Mouse (Mus musculus) adipocyte (in vitro differentiated cells): ENCODE results near the gene Med27.
A peak's percentile ranks its signal among the peaks of the same experiment; 100 is the strongest.

ENCODE experiments used
- DNase-seq: peaks from one replicate; pipeline ENCODE4 v3.0.0-alpha.2; 2016; ENCODE audit warnings: low spot score

The Med27 gene

DNA sequence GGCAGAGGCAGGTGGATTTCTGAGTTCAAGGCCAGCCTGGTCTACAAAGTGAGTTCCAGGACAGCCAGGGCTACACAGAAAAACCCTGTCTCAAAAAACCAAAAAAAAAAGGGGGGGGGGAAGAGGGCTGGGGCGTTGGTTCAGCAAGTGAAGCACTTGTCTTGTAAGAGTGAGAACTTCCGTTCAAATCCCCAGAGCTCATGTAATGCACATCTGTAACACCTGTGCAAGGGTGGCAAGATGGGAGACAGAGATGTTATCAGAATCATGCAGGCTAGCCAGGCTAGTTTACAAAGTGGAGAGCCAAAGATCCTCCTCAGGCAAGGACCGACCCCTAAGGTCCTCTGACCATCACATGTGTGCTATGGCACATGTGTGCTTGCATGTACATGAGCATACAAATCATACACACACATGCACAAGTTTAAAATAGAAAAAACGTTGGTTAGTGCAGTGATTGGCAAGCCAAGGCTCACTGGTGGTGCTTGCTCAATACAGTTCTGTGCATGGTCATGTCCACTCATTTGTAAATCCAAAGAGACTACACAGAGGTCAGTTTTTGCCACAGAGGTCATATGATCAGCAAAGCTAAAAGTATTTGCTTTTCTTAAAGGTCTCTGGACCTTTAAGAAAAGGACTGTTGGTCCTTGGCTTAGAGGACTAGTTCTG, 91.4 kb downstream of the Med27 start:
- peak; percentile 24 for DNase-seq

DNA sequence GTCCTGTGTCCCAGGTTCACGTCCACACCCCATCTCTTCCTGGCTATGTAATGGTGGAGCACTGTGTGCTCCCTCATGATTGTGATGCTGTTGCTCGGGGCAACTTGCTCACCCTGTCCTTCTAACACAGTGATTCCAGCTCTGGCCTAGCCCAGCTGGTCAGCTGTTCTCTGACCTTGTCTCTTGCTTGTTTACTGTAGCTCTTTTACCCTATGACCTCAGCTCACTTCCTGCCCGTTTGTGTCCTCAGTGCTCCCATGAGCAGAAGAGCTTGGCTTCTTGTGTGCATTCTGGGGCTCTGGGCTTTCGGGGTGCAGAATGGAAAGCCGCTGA, 91.9 kb downstream of the Med27 start:
- no peak for DNase-seq

DNA sequence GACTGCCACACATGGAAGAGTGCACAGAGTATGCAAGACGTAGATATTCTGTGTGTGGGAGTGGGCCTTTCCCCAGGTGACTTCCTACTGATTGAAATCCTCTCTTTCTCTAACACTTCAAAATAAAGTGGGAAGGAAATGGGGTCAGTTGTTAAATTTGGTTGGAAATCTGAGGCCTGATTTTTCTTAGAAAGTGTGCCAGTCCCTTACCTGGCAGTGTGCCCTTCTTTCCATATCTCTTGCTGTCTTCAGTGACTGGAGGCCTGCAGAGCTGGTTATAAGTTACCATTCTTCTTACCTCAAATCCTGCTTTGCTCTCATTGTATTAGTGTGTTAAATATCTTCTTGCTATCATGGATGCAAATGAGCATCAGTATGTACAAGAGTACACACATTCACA, 92.4 kb downstream of the Med27 start:
- no peak for DNase-seq

DNA sequence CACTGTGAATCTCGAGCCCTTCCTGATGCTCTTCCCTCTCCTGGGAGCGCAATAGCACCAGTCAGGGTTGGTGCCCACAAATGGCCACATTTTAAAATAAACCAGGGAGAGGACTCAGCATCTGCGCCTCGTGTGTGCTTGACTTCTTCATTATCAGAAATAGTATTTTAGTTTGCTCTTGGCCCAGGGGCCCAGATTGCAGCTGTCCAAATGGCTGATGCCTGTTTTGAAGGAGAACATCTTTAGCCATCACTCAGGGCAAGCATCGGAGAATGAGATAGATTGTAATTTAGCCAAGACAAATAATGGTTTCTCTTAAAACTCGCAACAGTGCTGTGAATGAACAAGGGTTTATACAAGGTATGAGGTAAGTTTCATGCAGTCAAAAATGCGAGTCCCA, 92.8 kb downstream of the Med27 start:
- DNase-seq: no peak

DNA sequence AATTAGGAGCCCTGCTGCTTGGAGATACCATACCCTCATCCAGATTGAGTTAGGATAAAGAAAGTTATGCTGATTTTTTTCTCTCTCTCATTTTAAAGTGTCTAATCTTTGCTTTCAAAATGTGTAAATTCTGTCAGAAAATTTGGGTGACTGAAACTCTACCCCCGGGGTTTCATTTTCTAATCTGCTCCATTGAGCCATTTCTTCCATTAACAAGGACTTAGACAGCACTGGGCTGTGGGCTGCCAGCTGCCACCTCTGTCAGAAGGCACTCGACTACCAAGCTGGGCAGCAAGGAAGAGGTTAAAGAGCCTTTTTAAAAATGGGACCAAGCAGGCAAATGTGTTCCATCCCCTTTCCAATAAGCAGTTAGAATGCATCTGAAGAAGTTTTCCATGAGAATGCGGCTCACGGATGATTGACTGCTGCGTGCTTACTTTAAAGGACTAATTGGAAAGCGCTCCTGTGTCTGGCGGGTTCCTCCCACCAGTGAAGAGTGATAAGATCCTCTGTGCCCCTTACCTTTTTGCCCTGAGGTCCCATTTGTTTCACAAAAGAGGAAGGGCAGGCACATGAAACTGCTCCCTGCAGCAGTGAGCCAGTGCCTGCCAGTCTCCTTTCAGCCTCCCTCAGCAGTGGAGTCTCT, 93.4 kb downstream of the Med27 start:
- no peak for DNase-seq

DNA sequence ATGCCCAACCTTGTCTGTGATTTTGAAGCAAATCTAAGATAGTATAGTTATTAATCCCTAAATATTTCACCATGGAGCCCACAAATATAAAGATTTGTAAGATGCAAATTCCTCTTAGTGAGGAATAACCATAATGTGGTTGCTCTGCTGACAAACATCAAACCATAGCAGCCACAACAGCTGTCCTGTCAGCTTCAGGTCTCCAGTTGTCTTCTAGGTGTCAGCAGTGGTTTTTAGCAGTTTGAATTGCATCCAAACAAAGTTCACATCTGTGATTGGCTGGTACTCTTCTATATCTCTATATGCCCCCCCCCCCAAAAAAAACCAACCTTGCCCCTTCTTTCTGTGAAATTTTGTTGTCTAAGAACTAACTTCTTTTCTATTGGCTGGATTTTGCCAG, 95.7 kb downstream of the Med27 start:
- no peak for DNase-seq

DNA sequence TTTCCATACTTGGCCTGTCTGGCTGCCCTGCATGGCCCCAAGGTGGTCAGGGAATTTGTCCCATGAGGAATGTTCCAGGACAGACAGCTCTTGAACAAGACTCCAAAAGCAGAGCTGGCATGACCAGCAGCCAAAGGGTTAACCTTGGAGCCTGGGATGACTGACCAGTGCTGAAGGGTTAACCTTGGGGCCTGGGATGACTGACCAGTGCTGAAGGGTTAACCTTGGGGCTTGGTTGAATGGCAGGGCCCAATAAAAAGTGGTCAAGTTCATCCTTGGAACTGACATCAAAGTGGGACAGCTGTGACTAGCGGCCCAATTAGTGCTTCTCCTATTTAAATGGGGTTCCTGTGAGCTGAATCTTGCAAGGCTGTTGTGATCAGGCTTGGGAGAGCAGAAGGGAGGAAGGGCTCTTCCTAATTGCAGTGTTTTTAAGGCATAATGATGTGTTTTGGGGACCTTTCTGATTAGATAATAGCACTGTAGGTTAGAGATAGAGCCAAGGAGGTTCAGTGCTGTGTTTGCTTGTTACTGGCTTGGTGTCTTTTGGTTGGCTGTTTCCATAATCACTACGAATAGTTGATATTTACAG, 97.1 kb downstream of the Med27 start:
- DNase-seq: no peak

DNA sequence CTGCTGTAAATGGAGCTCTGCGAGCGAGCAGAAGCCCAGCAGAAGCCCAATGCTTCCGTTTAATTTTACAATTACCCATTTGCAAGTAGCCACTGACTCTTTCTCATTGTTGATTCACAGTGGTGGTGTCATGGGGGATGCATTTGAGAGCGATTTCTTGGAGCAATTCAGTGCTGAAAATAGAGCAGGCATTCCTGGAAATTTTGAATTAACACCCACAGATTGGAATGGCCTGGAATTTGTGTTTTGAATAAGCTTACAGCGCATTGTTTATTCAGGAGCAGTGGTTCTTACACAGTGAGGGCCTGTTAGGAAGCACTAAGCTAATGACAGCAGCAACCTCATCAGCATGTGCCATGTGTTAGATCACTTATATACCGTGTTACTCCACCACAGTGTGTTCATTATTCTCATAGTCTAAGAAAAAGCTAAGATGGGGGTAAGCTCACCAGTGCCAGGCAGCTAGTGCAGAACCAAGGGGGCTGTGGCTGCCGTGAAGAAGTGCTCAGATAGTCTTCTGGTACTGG, 101.9 kb downstream of the Med27 start:
- no peak for DNase-seq

DNA sequence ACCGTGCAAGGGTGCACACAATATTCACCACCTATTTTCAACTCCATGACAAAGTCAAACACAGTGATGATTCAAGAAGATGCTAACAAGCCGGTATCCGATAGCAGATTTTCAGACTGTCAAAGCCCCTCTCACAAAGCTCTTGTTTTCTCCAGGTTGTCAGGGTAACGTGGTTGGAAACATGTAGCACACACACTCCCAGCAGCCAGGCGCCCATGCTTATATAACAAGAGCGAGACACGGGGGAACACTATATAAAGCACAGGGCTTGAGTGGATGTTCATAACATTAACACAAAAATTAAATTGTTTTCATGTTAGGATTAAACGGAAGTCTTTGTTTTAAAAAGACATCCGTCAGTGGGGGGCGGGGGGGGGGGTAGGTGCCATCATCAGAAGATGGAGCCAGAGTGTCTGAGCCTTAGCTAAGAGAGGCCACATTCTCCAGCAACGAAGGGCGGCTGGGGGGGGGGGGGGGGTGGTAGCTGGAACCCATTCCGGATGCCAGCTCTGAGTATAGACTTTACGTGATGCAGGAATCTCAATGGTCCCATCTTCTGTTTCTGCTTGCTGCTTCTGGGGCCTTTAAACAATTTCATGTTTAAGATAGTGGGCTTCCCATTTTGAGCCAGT, 104.9 kb downstream of the Med27 start:
- no peak for DNase-seq

DNA sequence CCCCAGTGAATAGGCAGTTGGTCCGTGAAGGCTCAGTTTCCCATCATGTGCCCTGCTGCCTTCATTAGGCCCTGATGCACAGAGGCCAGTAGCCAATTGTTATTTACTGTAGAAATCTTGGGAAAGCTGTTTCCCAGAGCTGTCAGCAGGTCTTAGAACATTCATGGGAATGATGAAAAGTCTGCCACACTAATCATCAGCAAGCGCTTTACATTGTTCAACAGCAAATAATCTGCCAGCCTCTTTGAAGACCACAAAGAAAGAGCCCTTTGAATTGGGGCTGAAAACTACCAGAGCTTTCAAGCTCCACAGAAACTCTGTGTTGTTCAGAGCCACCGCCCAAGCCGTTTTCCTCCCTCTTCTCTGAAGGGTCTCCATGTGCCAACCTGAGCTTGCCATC, 106.8 kb downstream of the Med27 start:
- no peak for DNase-seq

DNA sequence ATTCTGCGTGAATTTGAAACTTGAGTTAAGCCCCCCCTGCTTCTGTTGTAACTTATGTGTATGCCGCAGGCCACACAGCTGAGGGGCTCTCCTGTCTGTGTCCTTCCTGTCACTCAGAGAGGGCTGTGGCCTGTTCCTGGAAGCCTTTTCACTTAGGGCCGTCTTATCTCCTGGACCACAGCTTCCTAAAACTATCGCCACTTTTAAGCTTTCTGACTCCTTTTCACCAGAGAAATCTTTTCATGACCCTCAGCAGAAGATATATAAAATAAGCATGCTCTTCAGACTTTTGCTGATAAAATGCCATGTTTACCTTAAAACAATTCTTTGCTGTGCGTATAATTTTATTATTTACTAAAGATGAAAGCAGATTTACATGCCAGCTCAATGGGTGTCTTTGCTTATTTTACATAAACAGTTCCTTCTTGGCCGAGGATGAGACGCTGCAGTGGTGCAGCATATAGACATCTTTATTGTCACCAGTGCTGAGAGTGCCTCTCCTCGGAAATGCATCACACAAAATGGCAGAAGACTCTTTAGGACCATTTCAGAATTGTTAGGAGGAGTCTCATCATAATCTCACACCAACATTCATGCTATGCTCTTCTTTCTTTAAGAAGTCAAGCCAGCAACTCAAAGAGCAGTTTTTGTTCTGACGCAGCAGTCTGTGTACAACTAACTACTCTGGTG, 110.2 kb downstream of the Med27 start:
- no peak for DNase-seq

DNA sequence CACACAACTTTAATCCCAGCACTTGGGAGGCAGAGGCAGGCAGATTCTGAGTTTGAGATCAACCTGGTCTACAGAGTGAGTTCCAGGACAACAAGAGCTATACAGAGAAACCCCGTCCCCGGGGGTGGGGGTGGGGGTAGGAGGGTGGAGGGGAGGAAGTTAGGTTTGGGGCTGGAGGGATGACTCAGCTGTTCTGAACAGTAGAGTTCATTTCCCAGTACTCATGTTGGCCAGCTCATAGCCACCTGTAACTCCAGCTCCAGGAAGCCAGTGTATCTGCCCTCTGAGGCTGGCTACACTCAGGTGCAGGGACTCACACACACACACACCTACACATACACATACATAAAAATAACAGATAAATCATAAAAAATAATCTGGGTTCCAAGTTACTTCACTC, 111.1 kb downstream of the Med27 start:
- no peak for DNase-seq

DNA sequence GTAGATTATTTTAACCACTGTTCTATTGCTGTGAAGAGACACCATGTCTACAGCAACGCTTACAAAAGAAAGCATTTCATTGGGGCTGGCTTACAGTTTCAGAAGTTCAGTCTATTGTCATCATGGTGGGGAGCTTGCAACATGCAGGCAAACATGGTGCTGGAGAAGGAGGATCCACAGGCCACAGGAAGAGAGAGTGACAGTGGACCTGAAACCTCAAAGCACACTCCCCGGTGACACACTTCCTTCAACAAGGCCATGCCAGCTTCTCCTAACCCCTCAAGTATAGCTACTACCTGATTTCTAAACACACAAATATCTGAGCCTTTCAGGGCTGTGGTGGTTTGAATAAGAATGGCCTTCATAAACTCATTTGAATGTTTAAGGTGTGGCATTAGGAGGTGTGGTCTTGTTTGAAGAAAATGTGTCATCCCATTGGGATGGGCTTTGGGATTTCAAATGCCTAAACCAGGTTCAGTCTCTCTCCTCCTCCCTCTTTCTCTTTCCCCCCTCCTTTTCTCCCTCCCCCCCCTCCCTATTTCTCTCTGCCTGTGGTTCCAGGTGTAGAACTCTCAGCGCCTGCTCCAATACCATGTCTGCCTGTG, 111.8 kb downstream of the Med27 start:
- DNase-seq: no peak

DNA sequence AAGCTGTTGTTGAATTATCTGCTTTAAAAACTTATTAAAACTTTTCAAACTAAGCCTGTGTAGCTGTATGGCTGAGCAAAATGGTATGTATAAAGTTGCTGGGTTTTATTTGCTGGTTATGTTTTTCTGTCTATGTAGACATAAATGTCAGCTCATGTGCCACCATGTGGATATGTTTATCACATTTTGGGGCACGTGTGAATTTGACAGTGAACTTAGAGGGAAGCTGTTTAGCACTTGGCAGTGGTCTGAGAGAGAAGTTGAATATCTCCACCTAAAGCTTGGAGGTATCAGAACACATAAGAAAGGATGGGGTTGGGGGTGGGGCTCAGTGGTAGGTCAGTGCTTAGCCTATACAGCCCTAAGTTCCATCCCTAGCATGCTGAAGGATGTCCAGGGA, 113.0 kb downstream of the Med27 start:
- DNase-seq: no peak

DNA sequence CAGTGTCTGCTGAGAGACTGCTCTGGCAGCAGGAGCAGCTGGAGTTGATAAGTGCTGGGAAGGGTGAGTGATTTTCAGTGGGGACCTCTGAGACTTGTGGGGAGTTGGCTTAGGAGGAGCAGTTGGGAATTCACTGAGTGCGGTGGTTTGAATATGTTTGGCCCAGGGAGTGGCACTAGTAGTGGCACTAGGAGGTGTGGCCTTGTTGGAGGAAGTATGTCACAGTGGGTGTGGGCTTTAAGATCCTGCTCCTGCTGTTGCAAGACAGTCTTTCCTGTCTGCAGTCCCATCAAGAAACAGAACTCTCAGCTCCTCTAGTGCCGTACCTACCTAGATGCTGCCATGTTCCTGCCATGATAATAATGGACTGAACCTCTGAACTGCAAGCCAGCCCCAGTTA, 115.2 kb downstream of the Med27 start:
- DNase-seq: no peak

DNA sequence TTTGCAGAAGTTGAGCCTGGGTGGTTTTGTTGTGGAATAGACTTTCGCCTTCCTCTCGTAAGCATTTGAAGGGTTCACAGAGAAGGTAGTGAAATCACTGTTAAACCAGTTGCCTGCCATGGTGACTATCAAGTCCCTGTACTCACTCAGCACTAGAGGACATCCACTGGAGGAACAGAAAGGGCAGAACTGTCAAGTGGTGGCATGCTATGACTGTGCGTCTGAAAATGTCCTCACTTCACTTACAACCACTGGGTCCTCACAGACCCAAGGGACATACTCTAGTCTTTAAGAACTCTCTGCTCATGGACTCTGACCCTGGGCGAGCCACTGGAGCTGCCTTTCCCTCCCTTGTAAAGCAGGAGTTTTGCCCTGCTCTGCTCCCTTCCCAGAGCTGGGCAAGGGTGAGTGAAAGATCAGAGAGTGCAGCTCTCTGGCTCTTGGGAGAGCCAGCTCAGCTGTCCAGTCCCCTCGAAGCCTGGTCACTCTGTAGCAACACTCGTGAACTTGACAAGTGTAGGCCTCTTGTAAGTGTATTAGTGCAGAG, 116.5 kb downstream of the Med27 start:
- peak; percentile 31 for DNase-seq

DNA sequence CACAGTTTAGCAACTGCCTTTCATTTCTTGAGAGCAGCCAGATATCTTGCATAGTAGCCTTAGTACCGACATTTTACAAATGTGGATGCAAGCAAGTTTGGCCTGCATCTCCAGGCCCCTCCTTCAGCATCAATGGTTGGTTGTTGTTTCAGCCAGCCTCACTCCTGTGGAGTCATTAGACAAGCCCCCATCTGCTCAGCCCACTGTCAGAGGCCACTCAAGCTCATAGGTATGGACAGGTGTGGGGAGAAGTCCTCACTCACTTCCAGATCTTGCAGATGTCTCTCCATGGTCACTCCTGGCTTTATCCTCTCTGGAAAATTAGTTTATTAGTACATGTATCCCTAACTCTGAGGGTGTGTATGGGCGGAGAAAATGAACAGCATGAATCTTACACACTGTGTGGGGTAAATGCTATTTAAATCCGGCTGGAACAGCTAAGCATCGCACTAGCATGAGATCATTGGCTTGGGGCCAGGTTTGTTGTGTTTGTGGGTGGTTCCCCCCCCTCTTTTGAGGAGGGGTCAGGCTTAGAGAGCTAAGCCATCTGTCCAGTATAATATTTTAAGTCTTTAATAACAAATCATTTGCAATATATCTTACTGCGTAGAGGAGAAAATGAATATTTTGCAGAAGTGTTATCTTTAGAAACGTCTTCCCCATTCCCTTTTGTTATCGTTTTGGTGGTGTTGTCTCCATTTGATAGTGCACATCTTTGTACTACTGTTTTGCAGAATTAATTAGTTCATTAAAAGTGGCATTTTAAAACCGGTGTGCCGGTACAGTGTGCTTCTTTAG, 118.4 kb downstream of the Med27 start:
- DNase-seq: no peak

DNA sequence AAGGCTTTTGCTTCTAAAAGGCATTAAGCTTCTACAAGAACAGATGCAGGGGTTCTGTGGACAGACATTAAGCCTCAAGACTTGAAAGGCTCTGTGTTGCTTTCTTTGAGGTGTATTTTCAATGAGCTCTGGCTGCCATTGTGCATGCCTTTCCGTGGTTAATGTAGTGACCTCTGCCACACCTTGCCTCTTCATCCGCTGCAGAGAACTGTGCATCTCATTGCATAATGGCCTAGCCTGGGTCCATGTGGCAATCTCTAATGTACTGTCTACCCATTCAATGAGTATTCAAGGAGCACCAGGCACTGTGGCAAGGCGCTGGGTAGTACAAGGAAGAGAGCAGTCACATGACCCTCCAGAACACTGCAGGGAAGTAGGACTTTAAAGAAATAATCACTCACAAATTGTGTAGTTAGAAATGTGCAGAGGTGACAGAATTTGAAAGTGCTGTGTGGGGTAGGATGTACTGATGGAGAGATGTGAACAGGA, 119.1 kb downstream of the Med27 start:
- no peak for DNase-seq

DNA sequence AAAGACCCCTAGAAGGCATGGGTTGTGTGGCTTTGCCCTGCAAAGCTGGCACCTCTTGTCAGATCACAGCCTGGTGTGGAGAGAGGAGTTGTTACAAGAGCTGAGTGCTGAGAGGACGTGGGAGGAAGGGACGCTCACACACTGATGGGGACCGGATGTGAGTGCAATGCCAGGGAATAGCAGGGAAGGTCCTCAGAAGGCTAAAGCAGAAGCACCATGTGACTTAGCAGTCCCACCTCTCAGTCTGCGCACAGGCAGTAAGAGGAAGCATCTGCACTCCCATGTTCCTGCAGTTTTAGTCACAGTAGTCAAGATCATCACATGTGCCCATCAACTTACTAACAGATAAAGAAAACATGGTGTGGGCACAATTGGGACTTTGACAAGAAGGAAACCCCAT, 119.8 kb downstream of the Med27 start:
- DNase-seq: no peak

DNA sequence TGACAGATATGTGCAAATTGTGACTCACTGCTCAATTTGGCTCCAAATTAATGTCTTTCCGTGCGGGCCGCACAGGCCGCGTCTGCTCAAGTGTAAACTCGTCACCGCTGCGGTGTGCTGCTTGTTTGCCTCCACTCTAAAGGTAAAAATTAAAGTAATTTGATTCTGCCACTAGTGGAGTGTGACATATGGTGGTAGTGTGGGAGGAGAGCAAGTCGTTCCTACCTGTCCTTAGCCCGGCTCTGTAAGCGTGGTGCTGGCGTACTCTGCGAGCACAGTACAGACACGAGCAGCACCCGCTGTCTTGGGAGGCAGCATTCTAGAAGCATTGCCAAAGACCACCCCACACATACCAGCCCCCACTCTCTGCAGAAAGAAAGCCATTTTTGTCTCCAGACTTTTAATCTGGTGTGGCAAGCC, 121.9 kb downstream of the Med27 start:
- no peak for DNase-seq

DNA sequence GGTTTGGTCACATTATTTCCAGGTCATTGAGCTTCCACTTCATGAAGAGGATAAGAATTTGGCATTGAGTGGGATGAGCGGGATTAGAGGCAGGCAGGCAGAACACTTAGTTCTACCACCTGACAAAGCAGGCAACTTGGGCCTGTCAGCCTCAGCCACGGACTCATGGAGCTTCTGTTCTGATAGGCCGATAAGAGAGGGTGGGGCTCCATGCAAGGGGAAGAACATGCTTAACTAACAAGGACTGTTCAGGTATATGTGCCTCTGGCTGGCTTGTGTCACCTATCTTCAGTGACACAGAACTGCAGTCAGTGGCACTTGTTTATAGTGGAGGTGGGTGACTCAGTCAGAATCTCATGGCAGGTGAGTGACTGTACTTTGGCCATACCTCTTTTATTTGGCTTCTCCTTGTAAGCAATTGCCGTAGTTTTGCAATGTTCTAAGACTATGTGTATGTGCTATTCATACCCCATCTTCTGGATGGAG, 126.4 kb downstream of the Med27 start:
- no peak for DNase-seq
